Mouse (Mus musculus) kidney, embryonic 14.5 days (tissue): ENCODE measurements around the gene Trmt5. TPM values are rescaled to one million over a fixed set of nuclear protein-coding genes. Genes with fewer than 3 reads are reported as not detected.

Source experiments
- polyA plus RNA-seq: library from polyadenylated mRNA; unstranded; fragments of >200 nt; fragmentation: Nextera tagmentation; extraction: Ambion mirVana; gene quantifications from 2 replicates; pipeline ENCODE4 v1.2.1, GENCODE M21; 2014

Trmt5 gene
- polyA plus RNA-seq, 1 experiment from 2014 or later = 19.9 TPM

Other genes starting within 250 kb of the Trmt5 start
- gene Six1, start 232.8 kb downstream of the Trmt5 start, polyA plus RNA-seq = 0.12 and 0.16 TPM in 2 replicates
- 4.5 and 7.5 TPM in 2 replicates for gene Six4, start 173.3 kb downstream of the Trmt5 start, polyA plus RNA-seq
- 43.4 and 54.8 TPM in 2 replicates for gene Mnat1, start 163.0 kb downstream of the Trmt5 start, polyA plus RNA-seq
- 11.1 and 11.2 TPM in 2 replicates for gene Slc38a6, start 69 bp upstream of the Trmt5 start, polyA plus RNA-seq